ENCODE assay signal across 23 mouse cellular contexts in the genomic region with DNA sequence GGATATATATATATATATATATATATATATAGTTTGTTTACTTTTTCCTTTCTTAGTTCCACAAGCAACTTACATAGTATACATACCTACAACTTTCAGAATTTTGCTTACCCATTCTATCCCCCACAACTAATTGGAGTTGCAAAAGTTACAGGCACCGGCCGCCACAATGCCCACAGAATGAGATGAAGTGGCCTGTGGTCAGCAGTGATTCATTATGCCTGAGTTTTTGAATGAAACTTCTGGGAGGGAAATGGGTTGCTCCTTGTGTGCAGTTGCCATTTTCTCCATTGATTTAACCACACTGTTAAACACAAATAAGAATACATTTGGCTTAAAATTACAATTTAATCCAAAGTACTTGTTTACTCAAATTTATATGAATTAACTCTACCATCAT.
DNase-seq lines count a peak whose midpoint lies in the region; ATAC-seq and TF ChIP-seq lines count a peak whose summit lies in the region.
"Had no signal": no experiment of that assay in that cellular context is flagged by ENCODE, and none has a peak within 500 bp of the region (broad histone marks: within the 10 kb centered on the region; RNA-seq: fewer than 3 reads in every experiment).

No protein-coding gene starts in this region.

- H3K36me3 ChIP-seq in embryonic facial prominence, embryonic 14.5 days (ENCODE audit: control insufficient read depth, insufficient read depth, low read length): no peaks in the 10 kb centered on the region
- no peaks in the 10 kb centered on the region for H3K36me3 ChIP-seq in embryonic facial prominence, embryonic 10.5 days (replicated peaks)
- H3K36me3 ChIP-seq in myocyte (ENCODE audit: control insufficient read depth, insufficient read depth): no peaks in the 10 kb centered on the region
- H3K36me3 ChIP-seq: embryonic facial prominence, embryonic 13.5 days; forebrain, embryonic 10.5 days; forebrain, embryonic 12.5 days; G1E had no signal

- no peaks in the 10 kb centered on the region for H3K27me3 ChIP-seq in embryonic facial prominence, embryonic 14.5 days (replicated peaks; ENCODE audit: control insufficient read depth, insufficient read depth, low read length)
- H3K27me3 ChIP-seq in embryonic facial prominence, embryonic 10.5 days (replicated peaks; ENCODE audit: low read depth, poor library complexity, severe bottlenecking): no peaks in the 10 kb centered on the region
- no peaks in the 10 kb centered on the region for H3K27me3 ChIP-seq in myocyte (ENCODE audit: control insufficient read depth, insufficient read depth, insufficient read length)
- H3K27me3 ChIP-seq: CH12.LX; embryonic facial prominence, embryonic 13.5 days; forebrain, embryonic 12.5 days had no signal

- H3K4me1 ChIP-seq in embryonic facial prominence, embryonic 14.5 days (ENCODE audit: control insufficient read depth, insufficient read depth, low read length): no peaks in the 10 kb centered on the region
- no peaks in the 10 kb centered on the region for H3K4me1 ChIP-seq in embryonic facial prominence, embryonic 10.5 days
- H3K4me1 ChIP-seq: embryonic facial prominence, embryonic 13.5 days; forebrain, embryonic 10.5 days; forebrain, embryonic 12.5 days had no signal

- H3K4me3 ChIP-seq in embryonic facial prominence, embryonic 14.5 days (ENCODE audit: low read depth, low read length): no peak overlapping the region
- no peak overlapping the region for H3K4me3 ChIP-seq in embryonic facial prominence, embryonic 10.5 days
- H3K4me3 ChIP-seq in myocyte: no peak overlapping the region
- H3K4me3 ChIP-seq: embryonic facial prominence, embryonic 13.5 days; forebrain, embryonic 10.5 days; forebrain, embryonic 12.5 days had no signal

- H3K27ac ChIP-seq in embryonic facial prominence, embryonic 14.5 days (replicated peaks; ENCODE audit: low read depth, low read length): no peak overlapping the region
- H3K27ac ChIP-seq in embryonic facial prominence, embryonic 10.5 days (replicated peaks): no peak overlapping the region
- H3K27ac ChIP-seq: embryonic facial prominence, embryonic 13.5 days; forebrain, embryonic 10.5 days; forebrain, embryonic 12.5 days had no signal

- no peak overlapping the region for H3K9ac ChIP-seq in embryonic facial prominence, embryonic 14.5 days (ENCODE audit: low read depth, low read length)
- H3K9ac ChIP-seq: embryonic facial prominence, embryonic 13.5 days; forebrain, embryonic 12.5 days had no signal

- TF ChIP-seq POLR2A in myocyte (IDR thresholded peaks at IDR 0.05; ENCODE audit: insufficient read length, low read depth): no peak

- H3K9me3 ChIP-seq in embryonic facial prominence, embryonic 14.5 days (ENCODE audit: control insufficient read depth, low read length): no peaks in the 10 kb centered on the region
- no peaks in the 10 kb centered on the region for H3K9me3 ChIP-seq in embryonic facial prominence, embryonic 10.5 days
- H3K9me3 ChIP-seq: embryonic facial prominence, embryonic 13.5 days; forebrain, embryonic 10.5 days; forebrain, embryonic 12.5 days had no signal

- no peak for ATAC-seq in embryonic facial prominence, embryonic 14.5 days (ENCODE audit: low read depth)
- ATAC-seq: CD4-positive, CD25-positive, alpha-beta regulatory T cell, adult 4 months; forebrain, embryonic 14.5 days; forebrain, embryonic 16.5 days had no signal

- no peak overlapping the region for H3ac ChIP-seq in myocyte (ENCODE audit: control insufficient read depth, insufficient read length)

- peak; percentile 5 for DNase-seq in embryonic facial prominence, embryonic 14.5 days (ENCODE audit: low spot score)
- DNase-seq in embryonic facial prominence, embryonic 10.5 days (ENCODE audit: low spot score): no peak
- peak; percentile 69 for DNase-seq in Muller cell, postnatal 12 days (ENCODE audit: inconsistent ontology term)
- DNase-seq in kidney, adult 9 months: no peak
- DNase-seq in cerebellum, adult 9-11 months: no peak
- DNase-seq: adrenal gland, adult 2 months; adrenal gland, postnatal 10 days; adrenal gland, postnatal 25 days; B cell, adult 2 months; cerebellum, adult 11 months; cerebellum, adult 18-20 months; cerebellum, adult 8-10 months; cerebellum, postnatal 10 days; cerebellum, postnatal 25 days had no signal

- no peaks in the 10 kb centered on the region for H3K79me2 ChIP-seq in myocyte (ENCODE audit: control insufficient read depth, insufficient read depth)

- no peak overlapping the region for H3K4me2 ChIP-seq in embryonic facial prominence, embryonic 14.5 days (ENCODE audit: low read depth, low read length)
- no peak overlapping the region for H3K4me2 ChIP-seq in myocyte (ENCODE audit: low read depth)
- H3K4me2 ChIP-seq: embryonic facial prominence, embryonic 13.5 days; forebrain, embryonic 12.5 days had no signal

- WGBS in embryonic facial prominence, embryonic 14.5 days: 76% methylated on average over 2 of the region's 2 CpGs
- 83% methylated on average over 2 of the region's 2 CpGs for WGBS in embryonic facial prominence, embryonic 10.5 days

TF ChIP-seq in myocyte, 11 proteins besides CTCF, POLR2A, EP300 and RAD21:
- TF ChIP-seq CEBPB (IDR thresholded peaks at IDR 0.05; ENCODE audit: insufficient read depth, poor library complexity, severe bottlenecking): 0 out of 2 replicates have a peak, but pooled peaks have one; percentile 28
- no peak for TF ChIP-seq POLR2AphosphoS2 (IDR thresholded peaks at IDR 0.05; ENCODE audit: insufficient read length, low read depth)

Comparison
In these comparisons a context has a peak if more than half of its experiments do, and no peak if none do; other contexts are left out.
1. DNase-seq: peak in embryonic facial prominence, embryonic 14.5 days (single experiment) and Muller cell, postnatal 12 days (single experiment); none in embryonic facial prominence, embryonic 10.5 days (single experiment), kidney, adult 9 months (single experiment) and cerebellum, adult 9-11 months (single experiment).